In the genomic region with DNA sequence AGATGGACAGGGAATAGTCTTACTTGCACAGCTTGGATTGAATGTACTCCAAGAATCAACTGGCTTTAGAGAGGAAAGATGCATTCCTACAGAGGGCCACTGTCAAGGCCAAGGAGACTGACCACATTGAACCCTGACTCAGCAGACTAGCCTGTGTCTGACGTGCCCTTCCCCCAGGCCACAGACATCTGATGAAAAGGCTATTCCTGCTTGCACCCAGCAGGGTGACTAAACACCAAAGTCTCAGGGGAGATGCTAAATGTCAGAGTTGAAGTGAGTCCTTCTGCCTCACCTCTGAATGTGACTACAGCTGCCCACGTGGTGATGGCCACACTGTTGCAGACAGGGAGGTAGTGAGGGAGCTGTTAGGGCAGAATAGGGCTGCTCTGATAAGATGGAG, we compare ENCODE assay signal across 17 mouse cellular contexts.
A peak's percentile ranks its signal among the peaks of the same experiment; 100 is the strongest.
DNase-seq lines count a peak whose midpoint lies in the region; ATAC-seq lines count a peak whose summit lies in the region.
"Had no signal": no experiment of that assay in that cellular context is flagged by ENCODE, and none has a peak within 500 bp of the region (broad histone marks: within the 10 kb centered on the region; RNA-seq: fewer than 3 reads in every experiment).

No protein-coding gene starts in this region.

- H3K4me1 ChIP-seq in kidney, embryonic 14.5 days (ENCODE audit: control insufficient read depth, insufficient read depth, low read length) = no peaks in the 10 kb centered on the region
- no peaks in the 10 kb centered on the region for H3K4me1 ChIP-seq in hindbrain, embryonic 13.5 days (replicated peaks)
- H3K4me1 ChIP-seq: limb, embryonic 13.5 days; neural tube, embryonic 13.5 days had no signal

- H3K9me3 ChIP-seq in kidney, embryonic 14.5 days (ENCODE audit: control insufficient read depth, low read length) = peaks cover 4% of the 10 kb centered on the region; the same call in 1 of the 2 replicates
- H3K9me3 ChIP-seq in hindbrain, embryonic 13.5 days = no peaks in the 10 kb centered on the region
- H3K9me3 ChIP-seq: limb, embryonic 13.5 days had no signal

- H3K9ac ChIP-seq in kidney, embryonic 14.5 days (ENCODE audit: low read depth, low read length) = no peak overlapping the region
- H3K9ac ChIP-seq in hindbrain, embryonic 13.5 days = no peak overlapping the region
- H3K9ac ChIP-seq: forebrain, postnatal 0 days; limb, embryonic 13.5 days; neural tube, embryonic 13.5 days had no signal

- H3K27me3 ChIP-seq in kidney, embryonic 14.5 days (ENCODE audit: control insufficient read depth, insufficient read depth, low read length) = no peaks in the 10 kb centered on the region
- no peaks in the 10 kb centered on the region for H3K27me3 ChIP-seq in hindbrain, embryonic 13.5 days
- H3K27me3 ChIP-seq: limb, embryonic 13.5 days; neural tube, embryonic 13.5 days had no signal

- DNase-seq in kidney, adult 18-20 months = peak; percentile 7
- DNase-seq in Muller cell, postnatal 12 days (ENCODE audit: inconsistent ontology term) = peak; percentile 71
- peak; percentile 26 to 37 for DNase-seq in adrenal gland, postnatal 36 days
- DNase-seq in kidney, postnatal 25 days = peak; percentile 38 to 66
- DNase-seq in cerebellum, adult 18-20 months = no peak
- DNase-seq in spleen, postnatal 36 days (ENCODE audit: low spot score in 2 of 2) = no peak
- DNase-seq: cerebellum, adult 9-10 months; forebrain, postnatal 0 days; heart, adult 2 months had no signal

- H3K36me3 ChIP-seq in kidney, embryonic 14.5 days (ENCODE audit: control insufficient read depth, insufficient read depth, low read length) = no peaks in the 10 kb centered on the region
- no peaks in the 10 kb centered on the region for H3K36me3 ChIP-seq in hindbrain, embryonic 13.5 days
- H3K36me3 ChIP-seq: limb, embryonic 13.5 days; neural tube, embryonic 13.5 days had no signal

- H3K27ac ChIP-seq in kidney, embryonic 14.5 days (ENCODE audit: low read depth, low read length) = no peak overlapping the region
- no peak overlapping the region for H3K27ac ChIP-seq in hindbrain, embryonic 13.5 days
- H3K27ac ChIP-seq: heart, adult 2 months; left cerebral cortex, adult 2 months; limb, embryonic 13.5 days; macrophage; neural tube, embryonic 13.5 days had no signal

- H3K4me3 ChIP-seq in kidney, embryonic 14.5 days (ENCODE audit: low read length) = no peak overlapping the region
- no peak overlapping the region for H3K4me3 ChIP-seq in hindbrain, embryonic 13.5 days
- H3K4me3 ChIP-seq: erythroblast, embryonic 14.5 days; heart, adult 2 months; left cerebral cortex, adult 2 months; limb, embryonic 13.5 days; neural tube, embryonic 13.5 days had no signal

- H3K4me2 ChIP-seq in kidney, embryonic 14.5 days (replicated peaks; ENCODE audit: low read depth, low read length) = no peak overlapping the region
- H3K4me2 ChIP-seq in hindbrain, embryonic 13.5 days = no peak overlapping the region
- H3K4me2 ChIP-seq: limb, embryonic 13.5 days; neural tube, embryonic 13.5 days had no signal

- no peak for ATAC-seq in kidney, embryonic 14.5 days (ENCODE audit: low FRiP score, low TSS enrichment)
- no peak for ATAC-seq in hindbrain, embryonic 13.5 days (ENCODE audit: low FRiP score)
- ATAC-seq: forebrain, postnatal 0 days; midbrain, embryonic 16.5 days had no signal

- WGBS in kidney, embryonic 14.5 days = 51% methylated on average over 2 of the region's 2 CpGs
- WGBS in hindbrain, embryonic 13.5 days = 35% methylated on average over 2 of the region's 2 CpGs

Comparison
In these comparisons a context has a peak if more than half of its experiments do, and no peak if none do; other contexts are left out.
1. DNase-seq: peak in kidney, adult 18-20 months (single experiment), Muller cell, postnatal 12 days (single experiment), adrenal gland, postnatal 36 days (2 of 2) and kidney, postnatal 25 days (2 of 2); none in cerebellum, adult 18-20 months (0 of 2) and spleen, postnatal 36 days (0 of 2).